Mouse (Mus musculus) MEL (cell line): ENCODE results near the gene Alad.

Source experiments
- CTCF ChIP-seq, 3 experiments: IDR thresholded peaks in 2 of 3; conservative IDR thresholded peaks in 1 of 3; 2 replicates each; pipeline ENCODE4 v1.5.1; 2011 to 2012; ENCODE audit warnings: low read length in 3 of 3, low read depth in 2 of 3, mild to moderate bottlenecking in 2 of 3, improper control_type of control experiment in 1 of 3, inconsistent platforms in 1 of 3, mixed read lengths in 1 of 3, moderate library complexity in 1 of 3; ENCODE audit not compliant: control insufficient read depth in 1 of 3, insufficient read depth in 1 of 3, poor library complexity in 1 of 3, severe bottlenecking in 1 of 3
- EP300 ChIP-seq, 2 experiments: IDR thresholded peaks; 2 replicates each; pipeline ENCODE4 v1.6.1; 2011; ENCODE audit warnings: improper control_type of control experiment in 2 of 2, low read length in 2 of 2, low read depth in 1 of 2, mild to moderate bottlenecking in 1 of 2
- MAX ChIP-seq: IDR thresholded peaks from 2 replicates; pipeline ENCODE4 v1.6.1; 2011; ENCODE audit warnings: low read length, improper control_type of control experiment
- MAZ ChIP-seq: IDR thresholded peaks from 2 replicates; pipeline ENCODE4 v1.6.1; 2012; ENCODE audit warnings: low read depth, mild to moderate bottlenecking, inconsistent platforms, low read length, improper control_type of control experiment
- MYB ChIP-seq: IDR thresholded peaks from 2 replicates; pipeline ENCODE4 v1.6.1; 2011; ENCODE audit warnings: mild to moderate bottlenecking, low read depth, low read length, improper control_type of control experiment
- POLR2A ChIP-seq, 2 experiments: IDR thresholded peaks; 2 replicates each; pipeline ENCODE4 v1.6.1; 2011 to 2012; ENCODE audit warnings: low read length in 2 of 2, mild to moderate bottlenecking in 2 of 2, control low read depth in 1 of 2, improper control_type of control experiment in 1 of 2, low read depth in 1 of 2, moderate library complexity in 1 of 2; ENCODE audit not compliant: control insufficient read depth in 1 of 2, insufficient read depth in 1 of 2, poor library complexity in 1 of 2
- POLR2AphosphoS2 ChIP-seq: IDR thresholded peaks from 2 replicates; pipeline ENCODE4 v1.6.1; 2011; ENCODE audit warnings: low read length, improper control_type of control experiment
- POLR2AphosphoS5 ChIP-seq: IDR thresholded peaks from 2 replicates; pipeline ENCODE4 v1.6.1; 2012; ENCODE audit warnings: low read depth, borderline replicate concordance, mild to moderate bottlenecking, inconsistent platforms, low read length, moderate library complexity, mixed read lengths
- TCF12 ChIP-seq: IDR thresholded peaks from 2 replicates; pipeline ENCODE4 v1.6.1; 2014; ENCODE audit warnings: low read depth, mild to moderate bottlenecking, inconsistent platforms, low read length, improper control_type of control experiment, moderate library complexity
- USF1 ChIP-seq: IDR thresholded peaks from 2 replicates; pipeline ENCODE4 v1.6.1; 2014; ENCODE audit warnings: low read depth, mild to moderate bottlenecking, inconsistent platforms, low read length, improper control_type of control experiment, moderate library complexity
- ZC3H11A ChIP-seq: IDR thresholded peaks from 2 replicates; pipeline ENCODE4 v1.6.1; 2012; ENCODE audit warnings: low read depth, mild to moderate bottlenecking, inconsistent platforms, low read length, improper control_type of control experiment

- TF ChIP-seq CTCF (IDR thresholded peaks at IDR 0.05 in 2 of 3, conservative IDR thresholded peaks at IDR 0.05 in 1 of 3; ENCODE audit: control insufficient read depth in 1 of 3, insufficient read depth in 1 of 3, low read depth in 2 of 3, low read length in 3 of 3, poor library complexity in 1 of 3, severe bottlenecking in 1 of 3) (no peak), MYB (no peak), TCF12 (no peak), USF1 (no peak), POLR2A (IDR thresholded peaks at IDR 0.05; ENCODE audit: control insufficient read depth in 1 of 2, insufficient read depth in 1 of 2, low read depth in 1 of 2, low read length in 2 of 2, poor library complexity in 1 of 2) (no peak), EP300 (IDR thresholded peaks at IDR 0.05; ENCODE audit: low read depth in 1 of 2, low read length in 2 of 2) (no peak), MAZ (no peak), ZC3H11A (no peak), POLR2AphosphoS2 (no peak), POLR2AphosphoS5 (no peak), MAX (no peak)
Observed at GRCm38 (mm10) chr4:62525489-62525811, 5.7 kb upstream of the Alad start.
